Mouse (Mus musculus): ENCODE results near the gene Svs1.

Svs1 gene

GRCm38 (mm10) chr6:49028708-49029107, 42.0 kb downstream of the Svs1 start:
- H3K4me3 ChIP-seq (replicated peaks; ENCODE audit: low read length), result no peak overlapping the region
- H3K9me3 ChIP-seq (ENCODE audit: low read length), result peaks cover 2% of the 10 kb centered on the region; the same call in 1 of the 2 replicates
- H3K27me3 ChIP-seq (ENCODE audit: insufficient read depth, low read length), result peaks cover 3% of the 10 kb centered on the region; the same call in 1 of the 2 replicates
- no peaks in the 10 kb centered on the region for H3K36me3 ChIP-seq (ENCODE audit: insufficient read depth, low read length)
- H3K4me1 ChIP-seq (replicated peaks; ENCODE audit: low read depth, low read length), result peaks cover 17% of the 10 kb centered on the region
- TF ChIP-seq NANOG (IDR thresholded peaks at IDR 0.05; ENCODE audit: borderline replicate concordance, low read length) (no peak), POU5F1 (IDR thresholded peaks at IDR 0.05; ENCODE audit: borderline replicate concordance, low read length) (no peak), CTCF (conservative IDR thresholded peaks at IDR 0.05; ENCODE audit: low read length) (no peak)

GRCm38 (mm10) chr6:49031230-49031629, 44.6 kb downstream of the Svs1 start:
- Histone ChIP-seq H3K9me3 (ENCODE audit: low read length) (no peaks in the 10 kb centered on the region), H3K36me3 (ENCODE audit: insufficient read depth, low read length) (no peaks in the 10 kb centered on the region), H3K4me3 (replicated peaks; ENCODE audit: low read length) (no peak overlapping the region), H3K4me1 (replicated peaks; ENCODE audit: low read depth, low read length) (peaks cover 5% of the 10 kb centered on the region), H3K27me3 (ENCODE audit: insufficient read depth, low read length) (peaks cover 16% of the 10 kb centered on the region)
- TF ChIP-seq POU5F1 (IDR thresholded peaks at IDR 0.05; ENCODE audit: borderline replicate concordance, low read length), result no peak
- no peak for TF ChIP-seq NANOG (IDR thresholded peaks at IDR 0.05; ENCODE audit: borderline replicate concordance, low read length)
- TF ChIP-seq CTCF (conservative IDR thresholded peaks at IDR 0.05; ENCODE audit: low read length), result no peak

GRCm38 (mm10) chr6:49032783-49033182, 46.1 kb downstream of the Svs1 start:
- Histone ChIP-seq H3K9me3 (ENCODE audit: low read length) (no peaks in the 10 kb centered on the region), H3K4me1 (replicated peaks; ENCODE audit: low read depth, low read length) (peaks cover 20% of the 10 kb centered on the region), H3K27me3 (ENCODE audit: insufficient read depth, low read length) (peaks cover 32% of the 10 kb centered on the region), H3K36me3 (ENCODE audit: insufficient read depth, low read length) (no peaks in the 10 kb centered on the region), H3K4me3 (replicated peaks; ENCODE audit: low read length) (no peak overlapping the region)
- TF ChIP-seq POU5F1 (IDR thresholded peaks at IDR 0.05; ENCODE audit: borderline replicate concordance, low read length), result no peak
- no peak for TF ChIP-seq CTCF (conservative IDR thresholded peaks at IDR 0.05; ENCODE audit: low read length)
- TF ChIP-seq NANOG (IDR thresholded peaks at IDR 0.05; ENCODE audit: borderline replicate concordance, low read length), result no peak

DNA sequence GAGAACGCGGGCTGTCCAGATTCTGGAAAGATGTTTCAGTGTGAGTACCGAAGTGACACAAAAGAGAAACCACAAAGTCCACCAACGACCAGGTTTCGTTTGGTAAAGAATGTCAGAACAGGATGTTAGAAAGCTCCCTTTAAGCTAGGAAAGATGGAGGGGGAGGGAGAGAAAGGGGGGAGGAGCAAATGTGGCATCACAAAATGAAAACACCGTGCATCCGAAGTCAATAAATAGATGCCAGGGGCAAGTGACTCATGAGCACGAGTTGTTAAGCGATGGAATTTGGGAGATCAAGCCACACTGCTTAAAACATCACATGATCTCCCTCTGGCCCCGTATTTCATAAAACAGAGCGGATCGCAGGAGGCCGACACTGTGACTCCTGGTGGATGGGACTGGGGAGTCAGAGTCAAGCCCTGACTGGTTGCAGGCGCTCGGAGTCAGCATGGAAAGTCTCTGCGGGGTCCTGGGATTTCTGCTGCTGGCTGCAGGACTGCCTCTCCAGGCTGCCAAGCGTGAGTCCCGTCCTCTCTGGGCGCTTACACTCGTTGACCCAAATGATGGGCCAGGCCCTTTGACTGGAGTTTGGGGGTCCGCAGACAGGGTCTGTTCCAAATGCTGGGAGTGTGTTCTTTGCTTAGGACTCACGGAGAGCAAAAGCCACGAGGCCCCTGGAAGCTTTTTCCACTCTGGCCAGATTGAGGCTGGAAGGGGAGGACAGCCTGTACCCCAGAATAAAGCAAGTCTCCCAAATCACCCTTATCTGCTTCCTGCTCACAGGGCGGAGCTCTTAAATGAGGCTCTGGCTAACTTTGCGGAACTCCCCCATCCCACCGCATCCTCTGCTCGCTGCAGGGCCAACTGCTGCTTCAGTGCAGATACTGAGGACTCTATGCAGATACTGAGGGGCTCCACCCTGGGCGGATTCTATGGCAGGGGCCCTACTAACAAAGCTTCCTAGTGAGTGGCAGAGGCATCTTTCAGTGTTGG, 49.9 kb downstream of the Svs1 start, which contains the start of gene Gpnmb:
Gene Gpnmb, plus strand, starts transcription at position 272 of the 993 bp plus-strand sequence.
- peaks cover 42% of the 10 kb centered on the region for H3K27me3 ChIP-seq (ENCODE audit: insufficient read depth, low read length)
- H3K4me3 ChIP-seq (replicated peaks; ENCODE audit: low read length), result peak within 1 kb of the TSS; percentile 72
- no peaks in the 10 kb centered on the region for H3K36me3 ChIP-seq (ENCODE audit: insufficient read depth, low read length)
- no peak for TF ChIP-seq POU5F1 (IDR thresholded peaks at IDR 0.05; ENCODE audit: borderline replicate concordance, low read length)
- H3K9me3 ChIP-seq (ENCODE audit: low read length), result no peaks in the 10 kb centered on the region
- H3K4me1 ChIP-seq (replicated peaks; ENCODE audit: low read depth, low read length), result peaks cover 27% of the 10 kb centered on the region

DNA sequence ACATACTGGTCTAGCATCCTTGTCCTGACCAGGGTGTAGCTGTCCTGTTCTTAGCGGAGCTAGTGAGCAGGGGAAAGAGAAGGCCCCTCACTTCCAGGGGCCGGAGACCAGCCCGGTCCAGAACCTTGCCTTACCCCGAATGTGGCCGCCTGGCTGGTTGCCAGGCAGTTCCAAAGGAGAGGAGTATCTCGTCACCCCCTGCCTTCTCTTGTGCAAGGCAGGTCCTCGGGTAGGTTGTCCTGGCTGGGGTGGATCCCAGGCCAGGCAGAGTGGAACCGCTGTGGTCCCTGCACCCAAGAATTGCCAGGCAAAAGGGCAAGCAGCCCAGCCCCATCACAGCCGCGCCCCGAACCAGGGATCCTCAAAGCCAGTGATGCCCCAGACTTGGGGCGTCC, 50.6 kb downstream of the Svs1 start:
- Histone ChIP-seq H3K4me1 (replicated peaks; ENCODE audit: low read depth, low read length) (peaks cover 27% of the 10 kb centered on the region), H3K9me3 (ENCODE audit: low read length) (no peaks in the 10 kb centered on the region), H3K36me3 (ENCODE audit: insufficient read depth, low read length) (no peaks in the 10 kb centered on the region), H3K27me3 (ENCODE audit: insufficient read depth, low read length) (peaks cover 42% of the 10 kb centered on the region), H3K4me3 (replicated peaks; ENCODE audit: low read length) (peak overlapping the region; percentile 72)
- TF ChIP-seq CTCF (conservative IDR thresholded peaks at IDR 0.05; ENCODE audit: low read length) (no peak), POU5F1 (IDR thresholded peaks at IDR 0.05; ENCODE audit: borderline replicate concordance, low read length) (no peak), NANOG (IDR thresholded peaks at IDR 0.05; ENCODE audit: borderline replicate concordance, low read length) (no peak)

DNA sequence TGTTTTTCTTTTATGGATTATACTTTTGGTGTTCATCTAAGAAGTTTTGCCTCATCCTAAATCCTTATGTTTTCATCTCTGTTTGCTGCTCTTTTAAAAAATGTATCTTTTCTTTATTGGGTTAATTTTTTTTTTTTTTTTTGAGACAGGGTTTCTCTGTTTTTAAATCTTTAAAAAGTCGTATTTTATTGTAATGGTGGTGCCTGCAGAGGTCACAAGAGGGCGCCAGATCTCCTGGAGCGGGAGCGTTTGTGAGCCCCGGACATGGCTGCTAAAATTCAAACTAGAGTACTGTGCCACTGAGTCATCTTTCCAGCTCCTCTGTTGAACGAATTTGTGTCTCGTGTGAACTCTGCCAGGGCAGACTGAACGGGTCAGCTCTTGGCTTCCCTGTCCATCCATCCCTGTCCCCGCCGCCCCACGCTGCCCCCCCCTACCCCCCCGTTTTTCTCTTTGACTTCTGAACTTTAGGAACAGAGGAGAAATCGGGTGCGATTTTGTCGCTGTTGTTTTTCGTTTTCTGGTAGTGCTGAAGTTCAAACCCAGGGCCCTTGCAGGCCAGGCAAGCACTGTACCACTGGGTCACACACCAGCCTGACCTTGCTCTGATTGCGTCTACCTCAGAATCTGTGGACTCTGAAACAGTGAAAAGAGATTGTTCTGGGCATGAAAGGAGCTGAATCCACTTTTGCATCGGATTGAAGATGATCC, 53.0 kb downstream of the Svs1 start:
- H3K36me3 ChIP-seq (ENCODE audit: insufficient read depth, low read length), result no peaks in the 10 kb centered on the region
- peaks cover 39% of the 10 kb centered on the region for H3K27me3 ChIP-seq (ENCODE audit: insufficient read depth, low read length)
- peak; percentile 84 for TF ChIP-seq CTCF (conservative IDR thresholded peaks at IDR 0.05; ENCODE audit: low read length)
- no peak for TF ChIP-seq POU5F1 (IDR thresholded peaks at IDR 0.05; ENCODE audit: borderline replicate concordance, low read length)
- TF ChIP-seq NANOG (IDR thresholded peaks at IDR 0.05; ENCODE audit: borderline replicate concordance, low read length), result no peak
- H3K4me1 ChIP-seq (replicated peaks; ENCODE audit: low read depth, low read length), result peaks cover 34% of the 10 kb centered on the region
- no peak overlapping the region for H3K4me3 ChIP-seq (replicated peaks; ENCODE audit: low read length)
- no peaks in the 10 kb centered on the region for H3K9me3 ChIP-seq (ENCODE audit: low read length)
